Mouse (Mus musculus): ENCODE data around the gene Pabpc1l. TPM values are rescaled to one million over a fixed set of nuclear protein-coding genes. Genes with fewer than 3 reads are reported as not detected.
A peak's percentile ranks its signal among the peaks of the same experiment; 100 is the strongest.

Pabpc1l gene
- 0.90 and 2.1 TPM in 2 replicates for polyA plus RNA-seq (2015; fragmentation: Nextera tagmentation; extraction: Ambion mirVana)

- H3K9me3 ChIP-seq (ENCODE audit: control insufficient read depth, low read length), result no peaks in the 10 kb centered on the region
- H3K4me2 ChIP-seq (ENCODE audit: low read length), result no peak within 1 kb of the TSS
- H3K9ac ChIP-seq (ENCODE audit: low read depth, low read length), result no peak within 1 kb of the TSS
- H3K4me3 ChIP-seq (ENCODE audit: low read length), result no peak within 1 kb of the TSS
- ATAC-seq, result no peak
- H3K36me3 ChIP-seq (ENCODE audit: control insufficient read depth, insufficient read depth, low read length), result no peaks in the 10 kb centered on the region
- no peaks in the 10 kb centered on the region for H3K4me1 ChIP-seq (ENCODE audit: control insufficient read depth, insufficient read depth, low read depth, low read length)
- 85% methylated on average over 14 of the region's 16 CpGs for WGBS
- H3K27ac ChIP-seq (ENCODE audit: low read depth, low read length), result no peak within 1 kb of the TSS
- no peaks in the 10 kb centered on the region for H3K27me3 ChIP-seq (replicated peaks; ENCODE audit: control insufficient read depth, insufficient read depth, low read length)
Observed at GRCm38 (mm10) chr2:164025150-164025549, at the start of gene Pabpc1l. Gene Pabpc1l, plus strand, starts transcription at chr2:164025450.

- Histone ChIP-seq H3K9ac (ENCODE audit: low read depth, low read length) (no peak overlapping the region), H3K4me3 (ENCODE audit: low read length) (no peak overlapping the region), H3K9me3 (ENCODE audit: control insufficient read depth, low read length) (no peaks in the 10 kb centered on the region), H3K4me1 (ENCODE audit: control insufficient read depth, insufficient read depth, low read depth, low read length) (no peaks in the 10 kb centered on the region), H3K36me3 (ENCODE audit: control insufficient read depth, insufficient read depth, low read length) (no peaks in the 10 kb centered on the region), H3K27ac (ENCODE audit: low read depth, low read length) (no peak overlapping the region), H3K4me2 (ENCODE audit: low read length) (no peak overlapping the region), H3K27me3 (replicated peaks; ENCODE audit: control insufficient read depth, insufficient read depth, low read length) (no peaks in the 10 kb centered on the region)
- WGBS, result 85% methylated on average over 6 of the region's 7 CpGs
- no peak for ATAC-seq
Observed at GRCm38 (mm10) chr2:163976448-163976847, 48.8 kb upstream of the Pabpc1l start.

- 87% methylated on average over 8 of the region's 8 CpGs for WGBS
- Histone ChIP-seq H3K4me1 (ENCODE audit: control insufficient read depth, insufficient read depth, low read depth, low read length) (no peaks in the 10 kb centered on the region), H3K27ac (ENCODE audit: low read depth, low read length) (no peak overlapping the region), H3K4me2 (ENCODE audit: low read length) (no peak overlapping the region), H3K36me3 (ENCODE audit: control insufficient read depth, insufficient read depth, low read length) (no peaks in the 10 kb centered on the region), H3K4me3 (ENCODE audit: low read length) (no peak overlapping the region), H3K9me3 (ENCODE audit: control insufficient read depth, low read length) (peaks cover 2% of the 10 kb centered on the region; the same call in 1 of the 2 replicates), H3K9ac (ENCODE audit: low read depth, low read length) (no peak overlapping the region), H3K27me3 (replicated peaks; ENCODE audit: control insufficient read depth, insufficient read depth, low read length) (no peaks in the 10 kb centered on the region)
- ATAC-seq, result no peak
Observed at GRCm38 (mm10) chr2:163987233-163987632, 38.0 kb upstream of the Pabpc1l start.

- no peak overlapping the region for H3K27ac ChIP-seq (ENCODE audit: low read depth, low read length)
- no peak overlapping the region for H3K4me3 ChIP-seq (ENCODE audit: low read length)
- H3K9me3 ChIP-seq (ENCODE audit: control insufficient read depth, low read length), result peaks cover 2% of the 10 kb centered on the region; the same call in 1 of the 2 replicates
- ATAC-seq, result no peak
- peaks cover 22% of the 10 kb centered on the region for H3K4me1 ChIP-seq (ENCODE audit: control insufficient read depth, insufficient read depth, low read depth, low read length)
- no peaks in the 10 kb centered on the region for H3K27me3 ChIP-seq (replicated peaks; ENCODE audit: control insufficient read depth, insufficient read depth, low read length)
- no peak overlapping the region for H3K9ac ChIP-seq (ENCODE audit: low read depth, low read length)
- no peak overlapping the region for H3K4me2 ChIP-seq (ENCODE audit: low read length)
- WGBS, result 96% methylated on average over 2 of the region's 2 CpGs
- no peaks in the 10 kb centered on the region for H3K36me3 ChIP-seq (ENCODE audit: control insufficient read depth, insufficient read depth, low read length)
Observed at GRCm38 (mm10) chr2:163992871-163993270, 32.4 kb upstream of the Pabpc1l start.

GRCm38 (mm10) chr2:163994654-163994976 is 30.6 kb upstream of the Pabpc1l start, which contains the start of gene Ywhab:
Gene Ywhab, plus strand, starts transcription at chr2:163994960.
- no peak for ATAC-seq
- H3K9me3 ChIP-seq (ENCODE audit: control insufficient read depth, low read length), result peaks cover 2% of the 10 kb centered on the region; the same call in 1 of the 2 replicates
- H3K27ac ChIP-seq (ENCODE audit: low read depth, low read length), result peak within 1 kb of the TSS; percentile 91
- peaks cover 26% of the 10 kb centered on the region for H3K4me1 ChIP-seq (ENCODE audit: control insufficient read depth, insufficient read depth, low read depth, low read length)
- H3K4me3 ChIP-seq (ENCODE audit: low read length), result peak within 1 kb of the TSS; percentile 87
- H3K4me2 ChIP-seq (ENCODE audit: low read length), result peak within 1 kb of the TSS; percentile 72
- 0% methylated on average over 14 of the region's 14 CpGs for WGBS
- peak within 1 kb of the TSS; percentile 99 for H3K9ac ChIP-seq (ENCODE audit: low read depth, low read length)
- H3K36me3 ChIP-seq (ENCODE audit: control insufficient read depth, insufficient read depth, low read length), result 0 out of 2 replicates have a peak, but pooled peaks cover under 1% of the 10 kb centered on the region
- H3K27me3 ChIP-seq (replicated peaks; ENCODE audit: control insufficient read depth, insufficient read depth, low read length), result no peaks in the 10 kb centered on the region

- H3K36me3 ChIP-seq (ENCODE audit: control insufficient read depth, insufficient read depth, low read length), result 0 out of 2 replicates have a peak, but pooled peaks cover 2% of the 10 kb centered on the region
- H3K4me1 ChIP-seq (ENCODE audit: control insufficient read depth, insufficient read depth, low read depth, low read length), result peaks cover 26% of the 10 kb centered on the region
- H3K9ac ChIP-seq (ENCODE audit: low read depth, low read length), result peak overlapping the region; percentile 99
- peak overlapping the region; percentile 91 for H3K27ac ChIP-seq (ENCODE audit: low read depth, low read length)
- H3K4me3 ChIP-seq (ENCODE audit: low read length), result peak overlapping the region; percentile 87
- under 1% methylated on average over 63 of the region's 79 CpGs for WGBS
- H3K9me3 ChIP-seq (ENCODE audit: control insufficient read depth, low read length), result peaks cover 2% of the 10 kb centered on the region; the same call in 1 of the 2 replicates
- peak; percentile 100 for ATAC-seq
- H3K4me2 ChIP-seq (ENCODE audit: low read length), result peak overlapping the region; percentile 72
- H3K27me3 ChIP-seq (replicated peaks; ENCODE audit: control insufficient read depth, insufficient read depth, low read length), result no peaks in the 10 kb centered on the region
Observed at GRCm38 (mm10) chr2:163994977-163995862, 30.0 kb upstream of the Pabpc1l start.

GRCm38 (mm10) chr2:163996275-163996674 is 29.0 kb upstream of the Pabpc1l start:
- Histone ChIP-seq H3K4me2 (ENCODE audit: low read length) (peak overlapping the region; percentile 72), H3K9ac (ENCODE audit: low read depth, low read length) (peak overlapping the region; percentile 99), H3K36me3 (ENCODE audit: control insufficient read depth, insufficient read depth, low read length) (0 out of 2 replicates have a peak, but pooled peaks cover 2% of the 10 kb centered on the region), H3K9me3 (ENCODE audit: control insufficient read depth, low read length) (peaks cover 2% of the 10 kb centered on the region; the same call in 1 of the 2 replicates), H3K4me3 (ENCODE audit: low read length) (peak overlapping the region; percentile 87), H3K27ac (ENCODE audit: low read depth, low read length) (no peak overlapping the region), H3K27me3 (replicated peaks; ENCODE audit: control insufficient read depth, insufficient read depth, low read length) (no peaks in the 10 kb centered on the region), H3K4me1 (ENCODE audit: control insufficient read depth, insufficient read depth, low read depth, low read length) (peaks cover 26% of the 10 kb centered on the region)
- 75% methylated on average over 6 of the region's 6 CpGs for WGBS
- ATAC-seq, result no peak

- H3K4me3 ChIP-seq (ENCODE audit: low read length), result peak overlapping the region; percentile 19; the same call in 1 of the 2 replicates
- H3K4me1 ChIP-seq (ENCODE audit: control insufficient read depth, insufficient read depth, low read depth, low read length), result peaks cover 26% of the 10 kb centered on the region
- peak overlapping the region; percentile 72 for H3K4me2 ChIP-seq (ENCODE audit: low read length)
Observed at GRCm38 (mm10) chr2:163996899-163997298, 28.4 kb upstream of the Pabpc1l start.

GRCm38 (mm10) chr2:163998981-163999380 is 26.3 kb upstream of the Pabpc1l start:
- no peak overlapping the region for H3K4me2 ChIP-seq (ENCODE audit: low read length)
- no peak for ATAC-seq
- 93% methylated on average over 6 of the region's 6 CpGs for WGBS
- H3K36me3 ChIP-seq (ENCODE audit: control insufficient read depth, insufficient read depth, low read length), result 0 out of 2 replicates have a peak, but pooled peaks cover 2% of the 10 kb centered on the region
- no peak overlapping the region for H3K4me3 ChIP-seq (ENCODE audit: low read length)
- H3K27ac ChIP-seq (ENCODE audit: low read depth, low read length), result no peak overlapping the region
- no peak overlapping the region for H3K9ac ChIP-seq (ENCODE audit: low read depth, low read length)
- H3K27me3 ChIP-seq (replicated peaks; ENCODE audit: control insufficient read depth, insufficient read depth, low read length), result no peaks in the 10 kb centered on the region
- H3K4me1 ChIP-seq (ENCODE audit: control insufficient read depth, insufficient read depth, low read depth, low read length), result peaks cover 26% of the 10 kb centered on the region
- no peaks in the 10 kb centered on the region for H3K9me3 ChIP-seq (ENCODE audit: control insufficient read depth, low read length)

More at GRCm38 (mm10) chr2:163996899-163997298, 28.4 kb upstream of the Pabpc1l start:
- H3K27me3 ChIP-seq (replicated peaks; ENCODE audit: control insufficient read depth, insufficient read depth, low read length), result no peaks in the 10 kb centered on the region
- no peak for ATAC-seq
- H3K36me3 ChIP-seq (ENCODE audit: control insufficient read depth, insufficient read depth, low read length), result 0 out of 2 replicates have a peak, but pooled peaks cover 2% of the 10 kb centered on the region
- WGBS, result 67% methylated on average over 5 of the region's 5 CpGs
- peak overlapping the region; percentile 22 for H3K9ac ChIP-seq (ENCODE audit: low read depth, low read length)
- no peak overlapping the region for H3K27ac ChIP-seq (ENCODE audit: low read depth, low read length)
- H3K9me3 ChIP-seq (ENCODE audit: control insufficient read depth, low read length), result no peaks in the 10 kb centered on the region

All from hindbrain, embryonic 16.5 days (tissue).